Mouse (Mus musculus): ENCODE measurements at regions not wholly inside any gene's neighbourhood (a gene's known extent, or its start where the extent isn't known, plus 50 kb on each side); places are given as distances from the start of the nearest gene placed in this dataset.
A peak's percentile ranks its signal among the peaks of the same experiment; 100 is the strongest.

DNA sequence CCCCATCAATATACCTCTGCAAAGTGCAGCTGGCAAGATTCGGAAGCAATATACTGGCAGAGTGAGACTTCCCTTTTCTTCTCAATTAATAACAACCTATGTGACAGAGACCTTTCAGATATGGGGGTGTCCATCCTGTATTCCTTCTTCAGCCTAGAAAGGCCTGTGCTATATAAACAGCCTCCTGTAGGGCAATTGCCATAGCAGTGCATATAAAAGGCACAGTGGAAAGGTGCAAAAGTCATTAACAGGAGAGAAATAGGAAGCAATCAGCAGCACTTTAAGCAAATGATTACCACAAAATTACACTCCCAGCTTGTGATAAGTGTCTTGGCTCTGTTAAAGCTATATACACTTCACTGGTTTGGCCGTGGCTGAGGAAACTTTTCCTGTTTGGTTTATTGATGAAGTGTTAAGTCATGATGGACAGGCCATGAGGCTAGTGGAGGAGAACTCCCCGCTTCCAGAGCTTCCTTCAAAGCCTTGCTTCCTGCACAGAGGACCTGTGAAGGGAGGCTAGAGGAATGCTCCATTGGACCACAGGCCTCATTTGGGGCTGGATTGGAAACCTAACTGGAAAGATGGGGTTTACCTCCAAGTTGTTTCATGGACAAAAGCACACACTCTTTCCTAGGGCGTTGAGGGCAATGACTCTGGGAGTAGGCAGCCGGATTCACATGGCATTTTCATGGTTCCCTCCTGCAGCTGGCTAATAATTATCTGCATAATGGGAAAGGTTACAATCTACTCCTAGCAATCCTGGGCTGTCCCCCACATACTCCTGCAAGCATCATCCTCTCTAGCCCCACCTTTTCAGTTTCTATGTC is 166.7 kb upstream of the Hey2 start:
- DNase-seq = peak; percentile 7
- Histone ChIP-seq H3K4me1 (ENCODE audit: insufficient read depth) (no peaks in the 10 kb centered on the region), H3K27ac (ENCODE audit: low read depth) (no peak overlapping the region), H3K9me3 (ENCODE audit: low read depth, low read length) (no peaks in the 10 kb centered on the region), H3K4me2 (no peak overlapping the region), H3K4me3 (ENCODE audit: low read depth, low read length) (no peak overlapping the region), H3K36me3 (ENCODE audit: insufficient read depth) (no peaks in the 10 kb centered on the region), H3K9ac (no peak overlapping the region), H3K27me3 (ENCODE audit: insufficient read depth, low read length) (no peaks in the 10 kb centered on the region)
- no peak for TF ChIP-seq CTCF (IDR thresholded peaks at IDR 0.05; ENCODE audit: low read depth)
- WGBS = 32% methylated on average over 5 of the region's 5 CpGs
- no peak for ATAC-seq (ENCODE audit: insufficient read depth)

- DNase-seq = peak; percentile 15
- ATAC-seq (ENCODE audit: insufficient read depth) = 0 out of 2 replicates have a peak, but pooled peaks have one; percentile 35
- no peak overlapping the region for H3K4me2 ChIP-seq
- H3K27ac ChIP-seq (ENCODE audit: low read depth) = no peak overlapping the region
- WGBS = 29% methylated on average over 12 of the region's 12 CpGs
- no peaks in the 10 kb centered on the region for H3K27me3 ChIP-seq (ENCODE audit: insufficient read depth, low read length)
- H3K9me3 ChIP-seq (ENCODE audit: low read depth, low read length) = no peaks in the 10 kb centered on the region
- TF ChIP-seq CTCF (IDR thresholded peaks at IDR 0.05; ENCODE audit: low read depth) = no peak
- H3K9ac ChIP-seq = no peak overlapping the region
- H3K4me3 ChIP-seq (ENCODE audit: low read depth, low read length) = no peak overlapping the region
- no peaks in the 10 kb centered on the region for H3K4me1 ChIP-seq (ENCODE audit: insufficient read depth)
- no peaks in the 10 kb centered on the region for H3K36me3 ChIP-seq (ENCODE audit: insufficient read depth)
Measured at GRCm38 (mm10) chr10:30998163-30998944, 155.8 kb upstream of the Hey2 start.

DNA sequence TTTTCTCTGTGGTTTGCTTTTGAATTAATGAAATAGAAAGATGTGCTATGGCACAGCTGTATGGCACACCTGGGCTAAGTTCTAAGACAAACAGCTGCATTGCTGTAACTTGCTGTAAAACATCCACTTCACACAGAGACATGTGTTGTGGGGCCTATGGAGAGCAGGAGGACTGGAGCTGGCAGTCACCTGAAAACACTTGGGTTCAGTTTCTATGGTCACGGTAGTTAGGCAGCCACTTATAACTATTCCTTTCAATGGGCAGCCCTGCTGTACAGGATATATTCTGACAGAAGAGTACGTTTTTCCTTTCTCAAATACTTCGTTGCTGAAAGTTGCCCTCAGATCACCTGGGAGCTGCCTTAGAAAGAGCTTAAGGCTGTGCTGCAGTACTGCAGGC is 149.6 kb upstream of the Hey2 start:
- ATAC-seq (ENCODE audit: insufficient read depth) (peak; percentile 65; the same call in 1 of the 2 replicates), DNase-seq (no peak)
- WGBS = 53% methylated on average over 3 of the region's 3 CpGs
- H3K4me2 ChIP-seq = no peak overlapping the region
- H3K4me1 ChIP-seq (ENCODE audit: insufficient read depth) = no peaks in the 10 kb centered on the region
- no peak overlapping the region for H3K27ac ChIP-seq (ENCODE audit: low read depth)
- no peak for TF ChIP-seq CTCF (IDR thresholded peaks at IDR 0.05; ENCODE audit: low read depth)
- no peak overlapping the region for H3K9ac ChIP-seq
- H3K27me3 ChIP-seq (ENCODE audit: insufficient read depth, low read length) = no peaks in the 10 kb centered on the region
- H3K4me3 ChIP-seq (ENCODE audit: low read depth, low read length) = no peak overlapping the region
- no peaks in the 10 kb centered on the region for H3K36me3 ChIP-seq (ENCODE audit: insufficient read depth)
- H3K9me3 ChIP-seq (ENCODE audit: low read depth, low read length) = no peaks in the 10 kb centered on the region

GRCm38 (mm10) chr10:30980279-30980968 is 137.8 kb upstream of the Hey2 start:
- 6% methylated on average over 8 of the region's 8 CpGs for WGBS
- Histone ChIP-seq H3K27me3 (ENCODE audit: insufficient read depth, low read length) (no peaks in the 10 kb centered on the region), H3K4me3 (ENCODE audit: low read depth, low read length) (0 out of 2 replicates have a peak overlapping the region, but pooled peaks have one; percentile 17), H3K9me3 (ENCODE audit: low read depth, low read length) (no peaks in the 10 kb centered on the region), H3K9ac (peak overlapping the region; percentile 13; the same call in 1 of the 2 replicates), H3K4me2 (peak overlapping the region; percentile 56), H3K4me1 (ENCODE audit: insufficient read depth) (peaks cover 8% of the 10 kb centered on the region; the same call in 1 of the 2 replicates), H3K27ac (ENCODE audit: low read depth) (no peak overlapping the region), H3K36me3 (ENCODE audit: insufficient read depth) (no peaks in the 10 kb centered on the region)
- DNase-seq (peak; percentile 46), ATAC-seq (ENCODE audit: insufficient read depth) (peak; percentile 73)
- TF ChIP-seq CTCF (IDR thresholded peaks at IDR 0.05; ENCODE audit: low read depth) = no peak

- TF ChIP-seq CTCF (IDR thresholded peaks at IDR 0.05; ENCODE audit: low read depth) = no peak
- Histone ChIP-seq H3K9me3 (ENCODE audit: low read depth, low read length) (no peaks in the 10 kb centered on the region), H3K27me3 (ENCODE audit: insufficient read depth, low read length) (no peaks in the 10 kb centered on the region), H3K9ac (no peak overlapping the region), H3K27ac (ENCODE audit: low read depth) (no peak overlapping the region), H3K4me1 (ENCODE audit: insufficient read depth) (peaks cover 8% of the 10 kb centered on the region; the same call in 1 of the 2 replicates), H3K4me3 (ENCODE audit: low read depth, low read length) (no peak overlapping the region), H3K4me2 (peak overlapping the region; percentile 56), H3K36me3 (ENCODE audit: insufficient read depth) (no peaks in the 10 kb centered on the region)
- ATAC-seq (ENCODE audit: insufficient read depth) (no peak), DNase-seq (no peak)
- WGBS = 13% methylated on average over 3 of the region's 3 CpGs
Measured at GRCm38 (mm10) chr10:30979766-30980165, 137.2 kb upstream of the Hey2 start.

DNA sequence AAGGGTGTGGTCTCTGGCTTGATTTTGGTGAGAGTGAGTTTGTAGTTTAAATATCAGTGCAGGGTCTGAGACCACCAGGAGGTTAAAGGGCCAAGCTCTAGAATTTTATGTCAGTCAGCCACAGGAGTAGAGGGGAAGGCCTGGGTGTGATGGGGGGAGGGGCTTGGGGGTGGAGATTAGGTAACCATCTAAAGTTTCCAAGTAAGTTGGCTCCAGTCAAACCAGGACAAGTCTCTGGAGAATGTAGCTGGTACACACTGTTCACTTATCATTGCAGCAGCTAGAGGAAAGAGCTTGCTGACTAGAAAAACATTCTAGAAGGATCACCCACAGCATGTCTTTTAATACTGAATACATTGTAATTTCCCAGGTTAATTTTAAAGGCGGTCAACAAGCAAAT is 123.6 kb upstream of the Hey2 start:
- Histone ChIP-seq H3K4me1 (ENCODE audit: insufficient read depth) (no peaks in the 10 kb centered on the region), H3K9me3 (ENCODE audit: low read depth, low read length) (no peaks in the 10 kb centered on the region), H3K4me2 (no peak overlapping the region), H3K4me3 (ENCODE audit: low read depth, low read length) (no peak overlapping the region), H3K36me3 (ENCODE audit: insufficient read depth) (no peaks in the 10 kb centered on the region), H3K27ac (ENCODE audit: low read depth) (no peak overlapping the region), H3K9ac (no peak overlapping the region), H3K27me3 (ENCODE audit: insufficient read depth, low read length) (no peaks in the 10 kb centered on the region)
- 93% methylated on average over 1 of the region's 1 CpGs for WGBS
- no peak for TF ChIP-seq CTCF (IDR thresholded peaks at IDR 0.05; ENCODE audit: low read depth)
- ATAC-seq (ENCODE audit: insufficient read depth) (no peak), DNase-seq (no peak)

Measured in lung, embryonic 14.5 days (tissue).